Mouse (Mus musculus) kidney, adult 2 months (tissue): ENCODE results near the gene Spag4.

ENCODE experiments used
- CTCF ChIP-seq: fragments of 200-500 bp; conservative IDR thresholded peaks from 2 replicates; pipeline ENCODE4 v1.5.1; 2011; ENCODE audit warnings: low read depth, mild to moderate bottlenecking, control low read depth, low read length, moderate library complexity, mixed read lengths; ENCODE audit not compliant: insufficient read depth, insufficient read length
- POLR2A ChIP-seq: fragments of 200-500 bp; IDR thresholded peaks from one replicate; pipeline ENCODE4 v1.6.1; 2011; ENCODE audit warnings: low read depth, low read length, control low read depth

DNA sequence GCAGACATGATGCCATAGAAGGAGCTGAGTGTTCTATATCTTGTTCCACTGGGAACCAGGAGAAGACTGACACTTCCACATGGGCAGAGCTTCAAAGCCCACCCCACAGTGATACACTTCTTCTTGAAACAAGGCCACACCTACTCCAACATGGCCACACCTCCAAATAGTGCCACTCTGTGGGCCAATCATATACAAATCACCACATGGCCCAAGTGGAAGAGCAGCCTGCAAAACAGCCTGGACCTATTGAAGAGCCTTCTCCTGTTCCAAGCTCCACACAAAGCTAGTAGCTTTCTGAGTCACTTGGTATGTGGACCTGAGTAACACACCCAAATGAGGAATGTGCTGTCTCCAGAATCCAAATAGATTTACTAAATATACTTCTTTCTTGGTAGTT is 54.6 kb downstream of the Spag4 start:
- TF ChIP-seq CTCF: no peak
- TF ChIP-seq POLR2A: no peak
